Mouse (Mus musculus) hindbrain, embryonic 10.5 days (tissue): Measurements from ENCODE around the gene A830031A19Rik. TPM values are rescaled to one million over a fixed set of nuclear protein-coding genes. Genes with fewer than 3 reads are reported as not detected.

ENCODE experiments used
- DNase-seq: peaks from one replicate; pipeline ENCODE4 v3.0.0-alpha.2; 2017; ENCODE audit warnings: low spot score
- H3K27ac ChIP-seq: fragments of 300-500 bp; sonication (generic); 2 replicates; pipeline ENCODE4 v1.5.1; 2016; ENCODE audit warnings: mild to moderate bottlenecking, moderate library complexity
- H3K27me3 ChIP-seq: fragments of 300-500 bp; sonication (generic); 2 replicates; pipeline ENCODE4 v1.6.1; 2016; ENCODE audit warnings: mild to moderate bottlenecking; ENCODE audit not compliant: poor library complexity, insufficient read depth, severe bottlenecking
- H3K36me3 ChIP-seq: fragments of 300-500 bp; sonication (generic); 2 replicates; pipeline ENCODE4 v1.6.1; 2016; ENCODE audit warnings: mild to moderate bottlenecking, moderate library complexity
- H3K4me1 ChIP-seq: fragments of 300-500 bp; sonication (generic); replicated peaks from 2 replicates; pipeline ENCODE4 v1.6.1; 2016; ENCODE audit warnings: mild to moderate bottlenecking
- H3K4me3 ChIP-seq: fragments of 300-500 bp; sonication (generic); 2 replicates; pipeline ENCODE4 v1.5.1; 2016; ENCODE audit warnings: mild to moderate bottlenecking, moderate library complexity
- H3K9me3 ChIP-seq: fragments of 300-500 bp; sonication (generic); 2 replicates; pipeline ENCODE4 v1.6.1; 2016; ENCODE audit warnings: mild to moderate bottlenecking, moderate library complexity
- WGBS: fragments of 180-500 bp; shearing (Covaris S2); methylation state at CpG from one replicate; pipeline ENCODE4 v1.1.7; 2016; 5-methylcytosine and 5-hydroxymethylcytosine counted together
- polyA plus RNA-seq: library from polyadenylated mRNA; unstranded; fragments of >200 nt; fragmentation: Nextera tagmentation; extraction: Ambion mirVana; gene quantifications from 2 replicates; pipeline ENCODE4 v1.2.1, GENCODE M21; 2016

A830031A19Rik gene
- polyA plus RNA-seq, 1 experiment from 2014 or later: not detected

DNA sequence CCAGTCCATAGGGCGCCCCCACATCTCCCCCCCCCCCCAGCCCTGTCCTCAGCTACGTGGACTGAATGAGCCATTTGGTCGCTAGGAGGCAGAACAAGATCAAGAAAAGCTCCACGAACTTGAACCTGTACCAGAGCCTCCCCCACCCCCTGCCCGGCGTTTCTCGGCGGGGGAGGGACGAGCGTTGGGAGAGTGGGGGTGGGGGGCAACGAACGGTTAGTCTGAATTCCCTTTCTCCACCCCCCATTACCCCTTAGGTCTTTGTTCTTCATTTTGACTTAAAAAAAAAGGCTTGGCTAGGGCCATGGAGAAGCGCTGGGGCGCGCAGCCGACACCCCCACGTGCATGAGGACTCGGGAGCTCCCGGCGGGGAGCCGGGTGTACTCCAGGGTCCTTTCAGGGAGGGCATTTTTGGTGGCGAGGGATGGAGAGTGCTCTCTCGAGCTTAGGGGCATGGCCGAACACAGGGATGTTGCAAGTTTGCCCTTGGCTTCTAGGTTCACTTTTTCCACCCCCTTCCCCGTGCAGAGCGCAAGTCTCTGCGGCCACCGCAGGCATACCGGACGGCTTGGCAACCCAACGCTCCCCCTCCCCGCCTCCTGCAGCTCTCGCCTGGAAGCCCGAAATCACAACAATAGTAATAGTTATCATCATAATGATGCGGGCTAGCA is 6.3 kb upstream of the A830031A19Rik start:
- peak; percentile 83 for DNase-seq
- Histone ChIP-seq H3K27ac (peak overlapping the region; percentile 95), H3K27me3 (peaks cover 34% of the 10 kb centered on the region), H3K4me3 (peak overlapping the region; percentile 79), H3K36me3 (peaks cover 10% of the 10 kb centered on the region), H3K4me1 (peaks cover 47% of the 10 kb centered on the region), H3K9me3 (no peaks in the 10 kb centered on the region)
- under 1% methylated on average over 35 of the region's 35 CpGs for WGBS

GRCm38 (mm10) chr11:24080541-24080940 is 5.7 kb upstream of the A830031A19Rik start:
- DNase-seq: no peak
- WGBS: under 1% methylated on average over 30 of the region's 30 CpGs

DNA sequence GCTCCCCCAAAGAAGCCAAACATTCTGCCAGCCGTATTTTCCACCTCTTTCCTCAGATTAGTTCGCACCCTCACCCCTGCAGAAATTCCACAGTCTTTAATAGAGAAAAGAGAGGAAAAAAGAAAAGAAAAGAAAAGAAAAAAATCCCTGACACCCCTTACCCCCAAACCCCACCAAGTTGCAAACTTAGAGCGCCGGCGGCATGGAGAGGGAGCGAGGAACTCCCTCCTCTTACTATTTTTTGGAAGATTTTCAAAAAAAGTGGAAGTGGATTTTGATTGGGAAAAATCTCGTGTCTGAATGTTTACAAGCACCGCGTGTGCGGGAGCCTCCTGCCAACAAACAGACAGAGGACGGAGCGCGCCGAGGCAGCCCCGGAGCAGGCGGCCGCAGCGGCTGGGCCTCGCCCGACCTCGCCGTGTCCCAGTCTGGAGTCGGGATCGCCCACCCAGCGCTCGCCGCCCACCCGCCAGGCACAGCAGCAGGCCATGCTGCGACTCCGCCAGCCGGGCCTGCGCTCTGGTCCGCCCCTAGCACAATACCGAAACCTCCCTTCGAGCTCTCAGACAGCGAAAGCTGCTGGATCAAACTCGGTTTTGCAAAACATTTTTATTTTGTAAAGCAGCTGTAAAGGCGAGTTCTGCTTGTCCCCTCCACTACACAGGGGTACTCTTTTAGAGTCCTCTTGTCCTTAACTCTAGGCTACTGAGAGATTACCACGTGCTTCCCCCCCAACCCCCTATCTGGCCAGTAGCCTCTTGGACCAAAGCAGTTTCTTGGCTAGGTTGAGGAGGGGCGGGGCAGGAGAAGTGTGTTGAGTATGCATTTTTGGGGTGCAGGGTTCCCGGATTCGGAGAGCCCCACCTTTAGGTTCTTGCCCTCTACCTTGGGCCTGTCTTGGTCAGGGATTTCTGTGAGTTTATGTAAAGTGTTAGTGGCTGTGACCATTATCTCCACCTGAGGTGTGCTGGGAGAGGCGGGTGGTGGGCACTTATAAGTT is 4.8 kb upstream of the A830031A19Rik start:
- DNase-seq: peak; percentile 78
- Histone ChIP-seq H3K27me3 (peaks cover 37% of the 10 kb centered on the region; the same call in 1 of the 2 replicates), H3K27ac (peak overlapping the region; percentile 95), H3K4me3 (peak overlapping the region; percentile 79), H3K36me3 (no peaks in the 10 kb centered on the region), H3K9me3 (no peaks in the 10 kb centered on the region), H3K4me1 (peaks cover 62% of the 10 kb centered on the region)
- WGBS: under 1% methylated on average over 43 of the region's 43 CpGs

More at GRCm38 (mm10) chr11:24080541-24080940, 5.7 kb upstream of the A830031A19Rik start:
- Histone ChIP-seq H3K4me3 (peak overlapping the region; percentile 79), H3K27me3 (peaks cover 34% of the 10 kb centered on the region; the same call in 1 of the 2 replicates), H3K36me3 (peaks cover 4% of the 10 kb centered on the region), H3K4me1 (peaks cover 54% of the 10 kb centered on the region), H3K27ac (peak overlapping the region; percentile 95), H3K9me3 (no peaks in the 10 kb centered on the region)

GRCm38 (mm10) chr11:24078706-24079316 is 4.0 kb upstream of the A830031A19Rik start:
- peak; percentile 74 for DNase-seq
- WGBS: under 1% methylated on average over 38 of the region's 38 CpGs
- Histone ChIP-seq H3K4me3 (peak overlapping the region; percentile 79), H3K9me3 (no peaks in the 10 kb centered on the region), H3K36me3 (no peaks in the 10 kb centered on the region), H3K4me1 (peaks cover 71% of the 10 kb centered on the region), H3K27me3 (peaks cover 46% of the 10 kb centered on the region; the same call in 1 of the 2 replicates), H3K27ac (peak overlapping the region; percentile 95)

GRCm38 (mm10) chr11:24077795-24078705 is 3.2 kb upstream of the A830031A19Rik start, which contains the start of gene Bcl11a:
TSS of gene Bcl11a (plus strand) at chr11:24078056.
- peaks cover 73% of the 10 kb centered on the region for H3K4me1 ChIP-seq
- peak within 1 kb of the TSS; percentile 95 for H3K27ac ChIP-seq
- H3K4me3 ChIP-seq: peak within 1 kb of the TSS; percentile 79
- DNase-seq: peak; percentile 91
- under 1% methylated on average over 41 of the region's 51 CpGs for WGBS
- no peaks in the 10 kb centered on the region for H3K36me3 ChIP-seq
- peaks cover 45% of the 10 kb centered on the region for H3K27me3 ChIP-seq
- H3K9me3 ChIP-seq: no peaks in the 10 kb centered on the region

- Histone ChIP-seq H3K27ac (peak overlapping the region; percentile 95), H3K9me3 (no peaks in the 10 kb centered on the region), H3K4me1 (peaks cover 64% of the 10 kb centered on the region), H3K36me3 (no peaks in the 10 kb centered on the region), H3K27me3 (peaks cover 46% of the 10 kb centered on the region), H3K4me3 (peak overlapping the region; percentile 79)
- under 1% methylated on average over 58 of the region's 59 CpGs for WGBS
- peak; percentile 79 for DNase-seq
Measured at GRCm38 (mm10) chr11:24076821-24077730, 2.2 kb upstream of the A830031A19Rik start.

- no peaks in the 10 kb centered on the region for H3K9me3 ChIP-seq
- peak overlapping the region; percentile 95 for H3K27ac ChIP-seq
- peak; percentile 79 for DNase-seq
- H3K27me3 ChIP-seq: peaks cover 51% of the 10 kb centered on the region
- no peaks in the 10 kb centered on the region for H3K36me3 ChIP-seq
- peak overlapping the region; percentile 79 for H3K4me3 ChIP-seq
- peaks cover 56% of the 10 kb centered on the region for H3K4me1 ChIP-seq
- under 1% methylated on average over 32 of the region's 32 CpGs for WGBS
Measured at GRCm38 (mm10) chr11:24076127-24076650, 1.3 kb upstream of the A830031A19Rik start.

DNA sequence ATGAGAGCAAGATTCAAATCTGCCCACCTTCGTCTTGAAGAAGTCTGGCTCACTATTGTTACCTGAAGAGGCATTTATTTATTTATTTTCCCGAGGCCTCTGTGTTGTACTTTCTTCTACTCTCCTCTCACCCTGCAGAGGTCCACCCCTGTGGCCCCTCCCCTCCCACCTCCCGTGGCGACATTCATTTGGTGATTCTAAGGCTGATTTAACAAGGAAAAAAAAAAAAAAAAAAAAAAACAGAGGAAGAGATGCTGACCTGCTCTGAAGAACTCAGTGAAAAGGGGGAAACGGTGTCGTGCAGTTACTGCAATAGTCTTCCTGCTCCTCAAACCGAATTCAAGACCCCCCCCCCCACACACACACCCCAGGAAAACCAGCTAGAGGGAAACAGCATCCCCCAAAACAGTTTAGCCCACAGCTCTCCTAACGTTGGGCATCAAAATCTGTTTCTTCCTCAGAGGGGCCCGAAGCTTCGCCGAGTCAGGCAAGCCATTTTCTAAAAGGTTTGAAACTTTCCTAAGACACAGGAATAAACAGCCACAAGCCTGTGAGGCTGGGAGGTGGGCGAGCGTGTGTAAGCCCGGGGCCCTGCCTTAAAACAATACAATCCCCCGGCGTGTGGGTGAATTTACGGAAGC is 752 bp upstream of the A830031A19Rik start:
- WGBS: under 1% methylated on average over 17 of the region's 17 CpGs
- DNase-seq: no peak
- peak overlapping the region; percentile 79 for H3K4me3 ChIP-seq
- H3K4me1 ChIP-seq: peaks cover 51% of the 10 kb centered on the region
- H3K27ac ChIP-seq: peak overlapping the region; percentile 95
- H3K9me3 ChIP-seq: no peaks in the 10 kb centered on the region
- no peaks in the 10 kb centered on the region for H3K36me3 ChIP-seq
- H3K27me3 ChIP-seq: peaks cover 54% of the 10 kb centered on the region

GRCm38 (mm10) chr11:24074021-24074591 is 748 bp downstream of the A830031A19Rik start:
- Histone ChIP-seq H3K27ac (no peak overlapping the region), H3K4me3 (peak overlapping the region; percentile 79), H3K9me3 (no peaks in the 10 kb centered on the region), H3K36me3 (no peaks in the 10 kb centered on the region), H3K4me1 (peaks cover 39% of the 10 kb centered on the region), H3K27me3 (peaks cover 55% of the 10 kb centered on the region)
- DNase-seq: peak; percentile 32
- under 1% methylated on average over 18 of the region's 18 CpGs for WGBS

GRCm38 (mm10) chr11:24065313-24065712 is 9.5 kb downstream of the A830031A19Rik start:
- peaks cover 62% of the 10 kb centered on the region for H3K27me3 ChIP-seq
- 69% methylated on average over 4 of the region's 4 CpGs for WGBS
- peak; percentile 8 for DNase-seq
- no peaks in the 10 kb centered on the region for H3K9me3 ChIP-seq
- H3K36me3 ChIP-seq: no peaks in the 10 kb centered on the region
- peaks cover 30% of the 10 kb centered on the region for H3K4me1 ChIP-seq
- H3K4me3 ChIP-seq: no peak overlapping the region
- no peak overlapping the region for H3K27ac ChIP-seq
